Mouse (Mus musculus) E14TG2a.4 (cell line): ENCODE results near the gene Slc50a1.

Experiments used
- CTCF ChIP-seq: conservative IDR thresholded peaks from 2 replicates; pipeline ENCODE4 v1.5.1; 2014; ENCODE audit warnings: low read length
- NANOG ChIP-seq: IDR thresholded peaks from 2 replicates; pipeline ENCODE4 v1.6.1; 2014; ENCODE audit warnings: borderline replicate concordance, low read length, mixed read lengths
- POU5F1 ChIP-seq: IDR thresholded peaks from 2 replicates; pipeline ENCODE4 v1.6.1; 2014; ENCODE audit warnings: low read length, borderline replicate concordance

- TF ChIP-seq CTCF, result no peak
- TF ChIP-seq NANOG, result no peak
- TF ChIP-seq POU5F1, result no peak
Measured at GRCm38 (mm10) chr3:89296761-89297396, 26.5 kb upstream of the Slc50a1 start.
